Comparison of ENCODE assay signal across 12 mouse cellular contexts in the genomic region with DNA sequence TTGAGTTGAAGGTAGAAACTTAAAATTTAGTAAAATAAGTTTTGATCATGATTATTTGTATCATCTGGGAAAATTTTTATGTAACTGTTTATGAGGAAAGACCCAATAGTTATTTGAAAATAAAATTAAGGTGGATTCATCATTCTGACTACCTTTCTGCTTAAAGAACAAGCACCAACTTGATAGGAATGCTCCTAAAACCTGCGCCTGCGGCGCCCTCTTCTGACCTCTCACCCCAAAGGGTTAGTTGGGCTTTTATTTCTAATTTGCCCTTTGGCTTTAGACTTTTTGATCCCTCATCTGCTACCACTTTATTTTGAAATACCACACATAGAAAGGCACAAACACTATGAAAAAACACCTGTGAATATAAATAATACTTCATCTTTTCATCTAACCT.
DNase-seq lines count a peak whose midpoint lies in the region; ATAC-seq and TF ChIP-seq lines count a peak whose summit lies in the region.
"Had no signal": no experiment of that assay in that cellular context is flagged by ENCODE, and none has a peak within 500 bp of the region (broad histone marks: within the 10 kb centered on the region; RNA-seq: fewer than 3 reads in every experiment).

No protein-coding gene starts in this region.

- no peaks in the 10 kb centered on the region for H3K36me3 ChIP-seq in liver, postnatal 0 days (replicated peaks; ENCODE audit: insufficient read depth, low read length)
- no peaks in the 10 kb centered on the region for H3K36me3 ChIP-seq in liver, embryonic 12.5 days
- H3K36me3 ChIP-seq in forebrain, embryonic 15.5 days, result no peaks in the 10 kb centered on the region
- H3K36me3 ChIP-seq in hindbrain, embryonic 10.5 days, result no peaks in the 10 kb centered on the region
- H3K36me3 ChIP-seq: G1E; liver, embryonic 15.5 days; midbrain, embryonic 13.5 days had no signal

- H3K9ac ChIP-seq in liver, postnatal 0 days (replicated peaks), result no peak overlapping the region
- H3K9ac ChIP-seq in liver, embryonic 12.5 days, result no peak overlapping the region
- H3K9ac ChIP-seq in forebrain, embryonic 15.5 days (replicated peaks), result no peak overlapping the region
- H3K9ac ChIP-seq: liver, embryonic 15.5 days; midbrain, embryonic 13.5 days had no signal

- 49% methylated on average over 3 of the region's 3 CpGs for WGBS in liver, postnatal 0 days (ENCODE audit: insufficient replicate concordance)
- 54% methylated on average over 3 of the region's 3 CpGs for WGBS in liver, embryonic 12.5 days (ENCODE audit: insufficient replicate concordance)
- 55% methylated on average over 3 of the region's 3 CpGs for WGBS in forebrain, embryonic 15.5 days
- whole genome bisulfite sequencing in hindbrain, embryonic 10.5 days, result 47% methylated on average over 3 of the region's 3 CpGs

- no peak for ATAC-seq in liver, postnatal 0 days
- no peak for ATAC-seq in liver, embryonic 12.5 days
- ATAC-seq in megakaryocyte progenitor cell, adult 5-6 weeks (replicated peaks; ENCODE audit: poor library complexity), result 0 out of 2 replicates have a peak, but pooled peaks have one; percentile 46
- no peak for ATAC-seq in forebrain, embryonic 15.5 days (replicated peaks)
- ATAC-seq: midbrain, embryonic 13.5 days had no signal

- intact Hi-C loops in left cerebral cortex, adult 2 months (cut with DNase I), result no loop called here

- H3K27me3 ChIP-seq in liver, postnatal 0 days (ENCODE audit: insufficient read depth, low read length), result no peaks in the 10 kb centered on the region
- H3K27me3 ChIP-seq in liver, embryonic 12.5 days (replicated peaks), result no peaks in the 10 kb centered on the region
- H3K27me3 ChIP-seq in forebrain, embryonic 15.5 days, result no peaks in the 10 kb centered on the region
- no peaks in the 10 kb centered on the region for H3K27me3 ChIP-seq in hindbrain, embryonic 10.5 days (ENCODE audit: insufficient read depth, poor library complexity, severe bottlenecking)
- H3K27me3 ChIP-seq: liver, embryonic 15.5 days; midbrain, embryonic 13.5 days had no signal

- DNase-seq in liver, postnatal 0 days, result peak; percentile 15
- peak; percentile 47 for DNase-seq in T-cell, adult 2 months (ENCODE audit: low spot score)
- peak; percentile 70 for DNase-seq in thymus, postnatal 25 days
- no peak for DNase-seq in left cerebral cortex, adult 2 months (ENCODE audit: extremely low spot score in 1 of 2, low spot score in 2 of 2)
- DNase-seq in hindbrain, embryonic 10.5 days (ENCODE audit: low spot score), result no peak
- DNase-seq: kidney, adult 2 months had no signal

- no peak for TF ChIP-seq EP300 in liver, postnatal 0 days (IDR thresholded peaks at IDR 0.05; ENCODE audit: low read depth)

- no peak overlapping the region for H3K27ac ChIP-seq in liver, postnatal 0 days (ENCODE audit: low read depth)
- no peak overlapping the region for H3K27ac ChIP-seq in liver, embryonic 12.5 days
- H3K27ac ChIP-seq in left cerebral cortex, adult 2 months, result no peak overlapping the region
- no peak overlapping the region for H3K27ac ChIP-seq in forebrain, embryonic 15.5 days (replicated peaks)
- H3K27ac ChIP-seq in hindbrain, embryonic 10.5 days, result no peak overlapping the region
- H3K27ac ChIP-seq: liver, embryonic 15.5 days; midbrain, embryonic 13.5 days had no signal

- no peak overlapping the region for H3K4me3 ChIP-seq in liver, postnatal 0 days (ENCODE audit: low read depth, low read length)
- no peak overlapping the region for H3K4me3 ChIP-seq in liver, embryonic 12.5 days
- no peak overlapping the region for H3K4me3 ChIP-seq in left cerebral cortex, adult 2 months
- no peak overlapping the region for H3K4me3 ChIP-seq in forebrain, embryonic 15.5 days
- no peak overlapping the region for H3K4me3 ChIP-seq in hindbrain, embryonic 10.5 days
- H3K4me3 ChIP-seq: liver, embryonic 15.5 days; midbrain, embryonic 13.5 days had no signal

- peak; percentile 25 for TF ChIP-seq CTCF in liver, postnatal 0 days (IDR thresholded peaks at IDR 0.05; ENCODE audit: low read depth)
- no peak for TF ChIP-seq CTCF in left cerebral cortex, adult 2 months (IDR thresholded peaks at IDR 0.05)

- no peaks in the 10 kb centered on the region for H3K9me3 ChIP-seq in liver, postnatal 0 days (ENCODE audit: low read length)
- no peaks in the 10 kb centered on the region for H3K9me3 ChIP-seq in liver, embryonic 12.5 days (replicated peaks)
- H3K9me3 ChIP-seq in forebrain, embryonic 15.5 days, result no peaks in the 10 kb centered on the region
- H3K9me3 ChIP-seq in hindbrain, embryonic 10.5 days, result no peaks in the 10 kb centered on the region
- H3K9me3 ChIP-seq: G1E; liver, embryonic 15.5 days; midbrain, embryonic 13.5 days had no signal

- no peak overlapping the region for H3K4me2 ChIP-seq in liver, postnatal 0 days (ENCODE audit: low read depth, low read length)
- no peak overlapping the region for H3K4me2 ChIP-seq in liver, embryonic 12.5 days
- no peak overlapping the region for H3K4me2 ChIP-seq in forebrain, embryonic 15.5 days (replicated peaks)
- H3K4me2 ChIP-seq: liver, embryonic 15.5 days; midbrain, embryonic 13.5 days had no signal

- no peaks in the 10 kb centered on the region for H3K4me1 ChIP-seq in liver, postnatal 0 days (ENCODE audit: insufficient read depth)
- no peaks in the 10 kb centered on the region for H3K4me1 ChIP-seq in liver, embryonic 12.5 days
- H3K4me1 ChIP-seq in forebrain, embryonic 15.5 days, result no peaks in the 10 kb centered on the region
- no peaks in the 10 kb centered on the region for H3K4me1 ChIP-seq in hindbrain, embryonic 10.5 days (replicated peaks)
- H3K4me1 ChIP-seq: liver, embryonic 15.5 days; midbrain, embryonic 13.5 days had no signal

Comparison
In these comparisons a context has a peak if more than half of its experiments do, and no peak if none do; other contexts are left out.
1. DNase-seq: peak in liver, postnatal 0 days (single experiment), T-cell, adult 2 months (single experiment) and thymus, postnatal 25 days (single experiment); none in left cerebral cortex, adult 2 months (0 of 2) and hindbrain, embryonic 10.5 days (single experiment).